Mouse (Mus musculus): ENCODE data around the gene Klhl7. TPM values are rescaled to one million over a fixed set of nuclear protein-coding genes. Genes with fewer than 3 reads are reported as not detected.

Klhl7 gene
- total and polyA plus RNA-seq, 2 experiments from 2014 or later = 101 to 106 TPM

GRCm38 (mm10) chr5:24164789-24165445 is 64.5 kb downstream of the Klhl7 start, which contains the start of gene Nupl2:
TSS of gene Nupl2 (plus strand) at chr5:24164963.
- H3K4me1 ChIP-seq (ENCODE audit: insufficient read depth, low read length) = peaks cover 7% of the 10 kb centered on the region; the same call in 1 of the 2 replicates
- H3K27me3 ChIP-seq (ENCODE audit: insufficient read depth, low read length) = no peaks in the 10 kb centered on the region
- H3K27ac ChIP-seq = peak within 1 kb of the TSS; percentile 84
- H3K36me3 ChIP-seq (ENCODE audit: insufficient read depth, low read length) = peaks cover 4% of the 10 kb centered on the region; the same call in 1 of the 2 replicates
- DNase-seq (ENCODE audit: low spot score) (peak; percentile 98), ATAC-seq (peak; percentile 98)
- TF ChIP-seq CTCF (IDR thresholded peaks at IDR 0.05; ENCODE audit: low read depth) = no peak
- H3K9me3 ChIP-seq (ENCODE audit: low read length) = no peaks in the 10 kb centered on the region
- peak within 1 kb of the TSS; percentile 81 for H3K4me2 ChIP-seq (ENCODE audit: low read depth, low read length)
- H3K9ac ChIP-seq (replicated peaks; ENCODE audit: low read length) = peak within 1 kb of the TSS; percentile 90
- WGBS = under 1% methylated on average over 51 of the region's 52 CpGs
- H3K4me3 ChIP-seq (ENCODE audit: low read length) = peak within 1 kb of the TSS; percentile 76

DNA sequence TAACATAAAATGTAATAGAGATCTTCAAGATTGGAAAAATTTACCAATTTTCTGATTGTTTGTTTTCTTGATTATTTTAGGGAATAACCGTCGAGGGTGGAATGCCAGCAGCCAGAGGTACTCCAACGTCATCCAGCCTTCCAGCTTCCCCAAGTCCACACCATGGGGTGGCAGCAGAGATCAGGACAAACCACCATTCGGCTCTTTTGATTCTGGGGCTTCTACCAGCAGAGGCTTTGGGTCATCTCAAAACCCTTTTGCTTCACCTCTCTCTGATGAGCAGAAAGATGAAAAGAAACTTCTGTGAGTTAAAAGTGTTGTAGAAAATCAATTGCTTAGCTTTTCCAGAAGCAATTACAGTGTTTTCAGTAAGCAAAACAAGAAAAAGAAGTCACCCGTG is 66.9 kb downstream of the Klhl7 start:
- ATAC-seq (no peak), DNase-seq (ENCODE audit: low spot score) (peak; percentile 66)
- H3K4me3 ChIP-seq (ENCODE audit: low read length) = no peak overlapping the region
- H3K27me3 ChIP-seq (ENCODE audit: insufficient read depth, low read length) = no peaks in the 10 kb centered on the region
- no peak overlapping the region for H3K4me2 ChIP-seq (ENCODE audit: low read depth, low read length)
- H3K9me3 ChIP-seq (ENCODE audit: low read length) = no peaks in the 10 kb centered on the region
- 47% methylated on average over 5 of the region's 5 CpGs for WGBS
- H3K4me1 ChIP-seq (ENCODE audit: insufficient read depth, low read length) = peaks cover 7% of the 10 kb centered on the region; the same call in 1 of the 2 replicates
- no peak overlapping the region for H3K9ac ChIP-seq (replicated peaks; ENCODE audit: low read length)
- H3K27ac ChIP-seq = no peak overlapping the region
- peak; percentile 61 for TF ChIP-seq CTCF (IDR thresholded peaks at IDR 0.05; ENCODE audit: low read depth)
- peaks cover 5% of the 10 kb centered on the region; the same call in 1 of the 2 replicates for H3K36me3 ChIP-seq (ENCODE audit: insufficient read depth, low read length)

- DNase-seq (ENCODE audit: low spot score) (no peak), ATAC-seq (no peak)
- Histone ChIP-seq H3K9me3 (ENCODE audit: low read length) (no peaks in the 10 kb centered on the region), H3K9ac (replicated peaks; ENCODE audit: low read length) (no peak overlapping the region), H3K36me3 (ENCODE audit: insufficient read depth, low read length) (peaks cover 5% of the 10 kb centered on the region; the same call in 1 of the 2 replicates), H3K4me3 (ENCODE audit: low read length) (no peak overlapping the region), H3K4me1 (ENCODE audit: insufficient read depth, low read length) (peaks cover 7% of the 10 kb centered on the region; the same call in 1 of the 2 replicates), H3K27ac (no peak overlapping the region), H3K4me2 (ENCODE audit: low read depth, low read length) (no peak overlapping the region), H3K27me3 (ENCODE audit: insufficient read depth, low read length) (no peaks in the 10 kb centered on the region)
- 89% methylated on average over 6 of the region's 6 CpGs for WGBS
- no peak for TF ChIP-seq CTCF (IDR thresholded peaks at IDR 0.05; ENCODE audit: low read depth)
These were observed 69.5 kb downstream of the Klhl7 start for GRCm38 (mm10) chr5:24169881-24170280.

DNA sequence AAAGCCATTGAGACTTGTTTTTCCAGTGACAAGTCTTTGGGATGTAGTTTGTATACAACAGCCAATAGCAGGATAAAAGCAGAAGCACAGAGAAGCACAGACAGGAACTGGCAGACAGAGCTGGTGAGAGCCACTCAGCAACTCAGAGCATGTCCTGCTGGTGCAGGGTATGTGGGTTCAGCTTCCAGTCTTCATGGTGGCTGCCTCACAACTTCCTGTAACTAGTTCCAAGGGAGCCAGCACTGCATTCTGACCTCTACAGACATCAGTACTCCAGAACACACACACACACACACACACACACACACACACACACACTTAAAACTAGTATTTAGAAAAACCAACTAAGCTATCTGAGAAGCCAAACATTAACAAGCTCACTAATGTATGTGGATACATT is 71.7 kb downstream of the Klhl7 start:
- H3K36me3 ChIP-seq (ENCODE audit: insufficient read depth, low read length) = peaks cover 5% of the 10 kb centered on the region; the same call in 1 of the 2 replicates
- no peak overlapping the region for H3K9ac ChIP-seq (replicated peaks; ENCODE audit: low read length)
- H3K4me3 ChIP-seq (ENCODE audit: low read length) = no peak overlapping the region
- no peaks in the 10 kb centered on the region for H3K27me3 ChIP-seq (ENCODE audit: insufficient read depth, low read length)
- H3K27ac ChIP-seq = no peak overlapping the region
- no peak for ATAC-seq
- no peak overlapping the region for H3K4me2 ChIP-seq (ENCODE audit: low read depth, low read length)
- H3K9me3 ChIP-seq (ENCODE audit: low read length) = no peaks in the 10 kb centered on the region
- no peak for TF ChIP-seq CTCF (IDR thresholded peaks at IDR 0.05; ENCODE audit: low read depth)
- no peak for DNase-seq (ENCODE audit: low spot score)
- H3K4me1 ChIP-seq (ENCODE audit: insufficient read depth, low read length) = no peaks in the 10 kb centered on the region

DNA sequence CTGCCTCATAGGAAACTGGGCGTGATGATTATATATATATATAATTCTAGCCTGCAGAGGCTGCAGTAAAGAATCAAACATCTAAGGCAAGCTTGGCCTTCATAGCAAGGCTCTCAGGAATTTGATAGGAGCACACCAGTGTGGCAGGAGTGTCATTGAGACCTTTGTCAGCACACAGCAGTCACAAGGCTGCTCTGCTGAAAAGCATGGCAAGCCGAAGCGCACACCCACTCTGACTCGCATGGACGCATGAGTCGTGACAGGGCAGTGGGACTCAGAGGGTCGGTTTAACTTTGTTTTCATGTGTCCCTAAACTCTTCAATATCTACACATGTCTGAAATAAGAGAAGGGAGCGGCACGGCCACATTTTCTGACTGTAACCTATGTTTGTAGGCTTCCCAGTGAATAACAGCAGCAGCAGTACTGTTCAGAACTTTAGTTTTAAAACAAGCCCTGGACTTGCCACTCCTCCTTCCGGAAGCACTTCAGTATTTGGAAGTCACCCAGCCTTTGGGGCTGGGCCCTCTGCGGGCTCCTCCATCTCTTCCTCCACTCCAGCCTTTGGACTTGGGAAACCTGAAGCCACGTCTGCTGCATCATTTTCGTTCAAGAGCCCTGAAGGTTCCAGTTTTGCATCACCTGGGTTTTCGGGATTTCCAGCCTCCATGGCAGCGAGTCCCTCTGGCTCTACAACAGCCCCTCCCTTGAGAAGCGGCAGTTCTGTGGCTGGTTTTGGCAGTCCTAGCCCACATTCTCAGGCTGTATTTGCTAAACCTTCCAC is 81.3 kb downstream of the Klhl7 start:
- Histone ChIP-seq H3K4me2 (ENCODE audit: low read depth, low read length) (no peak overlapping the region), H3K9ac (replicated peaks; ENCODE audit: low read length) (no peak overlapping the region), H3K27me3 (ENCODE audit: insufficient read depth, low read length) (no peaks in the 10 kb centered on the region), H3K27ac (no peak overlapping the region), H3K4me3 (ENCODE audit: low read length) (no peak overlapping the region), H3K36me3 (ENCODE audit: insufficient read depth, low read length) (peaks cover 41% of the 10 kb centered on the region), H3K9me3 (ENCODE audit: low read length) (no peaks in the 10 kb centered on the region), H3K4me1 (ENCODE audit: insufficient read depth, low read length) (no peaks in the 10 kb centered on the region)
- no peak for TF ChIP-seq CTCF (IDR thresholded peaks at IDR 0.05; ENCODE audit: low read depth)
- WGBS = 92% methylated on average over 16 of the region's 16 CpGs
- ATAC-seq = no peak
- no peak for DNase-seq (ENCODE audit: low spot score)

DNA sequence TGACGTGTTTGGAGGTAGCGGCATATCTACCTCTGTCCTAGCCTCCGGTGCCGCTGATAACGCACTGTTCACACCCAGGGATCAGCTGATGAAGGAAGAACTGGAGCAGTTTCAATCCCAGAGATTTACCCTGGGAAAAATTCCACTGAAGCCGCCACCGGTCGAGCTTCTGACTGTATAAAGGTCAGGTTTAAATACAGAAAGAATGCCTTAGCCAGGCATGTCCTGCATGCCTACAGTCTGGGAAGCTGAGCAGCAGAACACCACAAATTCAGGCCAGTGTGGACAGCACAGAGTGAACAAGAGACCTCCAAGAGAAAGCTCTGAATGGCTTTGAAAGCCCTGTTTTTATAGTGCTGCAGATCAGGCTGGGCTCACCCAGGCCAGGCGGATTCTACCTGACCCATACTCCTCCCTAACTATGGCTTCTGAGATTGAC is 81.9 kb downstream of the Klhl7 start:
- no peak overlapping the region for H3K9ac ChIP-seq (replicated peaks; ENCODE audit: low read length)
- H3K27ac ChIP-seq = no peak overlapping the region

More for the DNA sequence above, 81.9 kb downstream of the Klhl7 start:
- ATAC-seq (no peak), DNase-seq (ENCODE audit: low spot score) (no peak)
- H3K4me1 ChIP-seq (ENCODE audit: insufficient read depth, low read length) = no peaks in the 10 kb centered on the region
- H3K27me3 ChIP-seq (ENCODE audit: insufficient read depth, low read length) = no peaks in the 10 kb centered on the region
- H3K4me2 ChIP-seq (ENCODE audit: low read depth, low read length) = no peak overlapping the region
- H3K36me3 ChIP-seq (ENCODE audit: insufficient read depth, low read length) = peaks cover 41% of the 10 kb centered on the region
- H3K4me3 ChIP-seq (ENCODE audit: low read length) = no peak overlapping the region
- no peak for TF ChIP-seq CTCF (IDR thresholded peaks at IDR 0.05; ENCODE audit: low read depth)
- H3K9me3 ChIP-seq (ENCODE audit: low read length) = no peaks in the 10 kb centered on the region
- 95% methylated on average over 9 of the region's 9 CpGs for WGBS

All from hindbrain, postnatal 0 days (tissue).